Comparison of ENCODE assay signal across 25 mouse cellular contexts in genomic region chr17:84297976-84298375, GRCm38 (mm10).
"Had no signal": no experiment of that assay in that cellular context is flagged by ENCODE, and none has a peak within 500 bp of the region (broad histone marks: within the 10 kb centered on the region; RNA-seq: fewer than 3 reads in every experiment).

No protein-coding gene starts in this region.

- H3K4me1 ChIP-seq: hindbrain, embryonic 10.5 days; hindbrain, embryonic 12.5 days; intestine, embryonic 15.5 days; kidney, embryonic 15.5 days; liver, embryonic 13.5 days; liver, embryonic 15.5 days had no signal

- H3K9me3 ChIP-seq: hindbrain, embryonic 10.5 days; hindbrain, embryonic 12.5 days; intestine, embryonic 15.5 days; kidney, embryonic 15.5 days; limb, embryonic 10.5 days; limb, embryonic 12.5 days; liver, embryonic 13.5 days; liver, embryonic 15.5 days had no signal

- H3K27ac ChIP-seq: gastrocnemius, adult 2 months; heart, adult 2 months; hindbrain, embryonic 10.5 days; hindbrain, embryonic 12.5 days; hindbrain, embryonic 14.5 days; intestine, embryonic 15.5 days; kidney, embryonic 15.5 days; kidney, postnatal 0 days; layer of hippocampus, adult 2 months; left cerebral cortex, adult 2 months; limb, embryonic 10.5 days; limb, embryonic 12.5 days; liver, embryonic 13.5 days; liver, embryonic 15.5 days had no signal

- H3K4me2 ChIP-seq: heart, embryonic 11.5 days; hindbrain, embryonic 12.5 days; hindbrain, embryonic 14.5 days; intestine, embryonic 15.5 days; kidney, embryonic 15.5 days; limb, embryonic 12.5 days; liver, embryonic 13.5 days; liver, embryonic 15.5 days had no signal

- H3K4me3 ChIP-seq: gastrocnemius, adult 2 months; heart, adult 2 months; hindbrain, embryonic 10.5 days; hindbrain, embryonic 12.5 days; intestine, embryonic 15.5 days; kidney, embryonic 15.5 days; layer of hippocampus, adult 2 months; left cerebral cortex, adult 2 months; limb, embryonic 10.5 days; limb, embryonic 12.5 days; liver, embryonic 13.5 days; liver, embryonic 15.5 days had no signal

- H3K36me3 ChIP-seq: hindbrain, embryonic 12.5 days; intestine, embryonic 15.5 days had no signal

- DNase-seq: gastrocnemius, adult 2 months; gastrocnemius, postnatal 10 days; gastrocnemius, postnatal 25 days; heart, adult 2 months; heart, postnatal 10 days; heart, postnatal 4 days; kidney, postnatal 14 days; liver; liver, embryonic 13.5 days; liver, postnatal 0 days had no signal

- ATAC-seq: hindbrain, embryonic 16.5 days; inflammation-experienced regulatory T-cells, adult 6 months; intestine, embryonic 15.5 days; intestine, postnatal 0 days; liver, postnatal 0 days had no signal

- H3K9ac ChIP-seq: hindbrain, embryonic 12.5 days; hindbrain, embryonic 14.5 days; intestine, embryonic 15.5 days; kidney, embryonic 15.5 days; limb, embryonic 12.5 days; liver, embryonic 13.5 days; liver, embryonic 15.5 days; liver, postnatal 0 days had no signal

- H3K27me3 ChIP-seq: hindbrain, embryonic 12.5 days; intestine, embryonic 15.5 days; kidney, embryonic 15.5 days; limb, embryonic 12.5 days; liver, embryonic 13.5 days; liver, embryonic 15.5 days had no signal
